Mouse (Mus musculus) embryonic stem cell, embryonic (primary cell): Measurements from ENCODE around the gene Cbr3.

Experiments used
- CTCF ChIA-PET, 4 experiments: fragments of 300-600 bp in 2 of 4; fragments of 350-600 bp in 2 of 4; sonication (Branson Sonifier 250); formaldehyde crosslinking; loops; one replicate each; lab custom pipeline; 2022; ENCODE audit warnings: inconsistent platforms in 2 of 4; lab: Charles Lee
- POLR2A ChIA-PET, 4 experiments: fragments of 300-600 bp in 2 of 4; fragments of 350-600 bp in 2 of 4; sonication (Branson Sonifier 250); formaldehyde crosslinking; loops; one replicate each; lab custom pipeline; 2022; ENCODE audit warnings: antibody characterized with exemption in 4 of 4, inconsistent platforms in 1 of 4; lab: Charles Lee

The Cbr3 gene

GRCm38 (mm10) chr16:93726186-93726585 is 43.2 kb downstream of the Cbr3 start:
- ChIA-PET POLR2A (no interaction called here), CTCF (no interaction called here)

- ChIA-PET CTCF (interaction anchor here in 3 of 4 experiments (1.0 to 1.6 kb wide), 4 partner anchors 11 to 19 kb away, joined by 3 to 5 read pairs (median 3); no protein-coding TSS in a partner anchor), POLR2A (interaction anchor here in 2 of 4 experiments (1.0 to 4.6 kb wide), 4 partner anchors 11 to 40 kb away, joined by 3 to 21 read pairs (median 3); partner anchors contain the start of gene Dop1b (in 1 of the 2))
Measured at GRCm38 (mm10) chr16:93728676-93729075, 45.7 kb downstream of the Cbr3 start.

GRCm38 (mm10) chr16:93729801-93730721 is 47.0 kb downstream of the Cbr3 start:
- ChIA-PET POLR2A (interaction anchor here in 3 of 4 experiments (0.5 to 4.6 kb wide), 17 partner anchors 9 to 252 kb away, joined by 3 to 21 read pairs (median 3); partner anchors contain the start of gene Dop1b (in 3 of the 3)), CTCF (interaction anchor here in 2 of 4 experiments (0.6 to 1.1 kb wide), 5 partner anchors 19 to 1739 kb away, joined by 3 to 7 read pairs (median 3); partner anchors contain the start of gene Dop1b (in 1 of the 2))

- ChIA-PET CTCF (interaction anchor here in 3 of 4 experiments (0.6 to 1.0 kb wide), 4 partner anchors 21 to 1085 kb away, joined by 3 to 6 read pairs (median 3); no protein-coding TSS in a partner anchor), POLR2A (interaction anchor here in 2 of 4 experiments (1.9 to 4.6 kb wide), 3 partner anchors 11 to 20 kb away, joined by 8 to 21 read pairs (median 9); partner anchors contain the start of gene Dop1b (in 2 of the 2))
Measured at GRCm38 (mm10) chr16:93731310-93731709, 48.3 kb downstream of the Cbr3 start.

DNA sequence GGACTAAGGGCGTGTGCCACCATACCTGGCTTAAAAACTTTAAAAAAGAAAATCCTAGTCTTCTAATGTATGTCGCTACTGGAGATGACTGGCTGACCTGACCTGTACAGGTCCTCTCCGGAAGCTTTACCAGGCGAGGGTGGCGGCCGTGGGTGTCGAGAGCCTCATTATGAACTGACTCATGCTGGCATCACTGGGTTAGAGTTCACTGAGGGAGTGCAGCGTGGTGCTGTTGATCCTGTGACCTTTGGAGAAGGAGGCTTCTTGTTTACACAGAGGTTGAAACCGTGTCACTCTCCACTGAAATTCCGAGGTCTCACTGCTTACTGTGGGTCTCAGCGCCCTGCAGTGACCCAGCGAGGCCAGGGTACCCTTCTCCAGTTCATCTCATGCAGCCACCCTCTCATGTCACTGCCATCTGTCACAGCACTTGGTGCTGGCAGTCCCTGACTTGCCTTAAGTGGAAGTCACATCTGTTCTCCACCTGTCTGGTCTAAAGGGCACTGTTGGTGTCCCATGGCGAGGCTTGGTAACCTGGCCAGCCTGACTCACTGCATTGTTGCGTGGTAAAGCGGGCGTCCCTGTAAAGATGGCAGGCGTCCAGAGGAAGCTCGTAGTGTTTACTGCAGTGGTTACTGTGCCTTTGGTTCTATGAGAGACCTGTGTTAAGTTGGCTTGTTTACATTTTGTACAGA is 50.0 kb downstream of the Cbr3 start:
- POLR2A ChIA-PET: no interaction called here
- CTCF ChIA-PET: no interaction called here

DNA sequence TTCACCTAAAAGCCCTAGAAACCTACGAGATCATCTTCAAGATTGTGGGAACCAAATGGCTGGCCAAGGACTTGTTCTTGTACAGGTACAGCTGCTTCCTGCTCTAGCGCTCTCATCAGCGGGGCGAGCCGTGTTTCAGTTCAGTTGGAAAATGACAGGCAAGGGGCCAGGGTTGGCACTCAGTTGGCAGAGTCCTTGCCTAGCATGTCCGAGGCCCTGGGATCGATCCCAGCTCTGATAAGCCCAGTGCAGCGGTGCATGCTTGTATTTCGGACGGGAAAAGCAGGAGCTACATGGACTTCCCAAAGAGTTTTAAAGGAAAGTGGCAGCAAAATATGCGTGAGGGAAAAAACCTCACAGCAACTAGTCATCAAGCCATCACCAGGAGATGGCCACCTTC is 56.2 kb downstream of the Cbr3 start:
- ChIA-PET CTCF (interaction anchor here in 2 of 4 experiments (0.6 to 2.1 kb wide), 3 partner anchors 10 to 53 kb away, joined by 3 to 6 read pairs (median 3); no protein-coding TSS in a partner anchor), POLR2A (interaction anchor here in 2 of 4 experiments (0.5 to 1.9 kb wide), 7 partner anchors 9 to 1043 kb away, joined by 3 to 5 read pairs (median 4); no protein-coding TSS in a partner anchor)
